Mouse (Mus musculus) kidney, postnatal 0 days (tissue): ENCODE results near the gene Rbm4. TPM values are rescaled to one million over a fixed set of nuclear protein-coding genes. Genes with fewer than 3 reads are reported as not detected.
A peak's percentile ranks its signal among the peaks of the same experiment; 100 is the strongest.
"Not testable (repeated sequence)": the region's sequence is repeated elsewhere in the genome, so short reads cannot be mapped to it uniquely, and the experiment has no call there.

ENCODE experiments used
- ATAC-seq: fragments of 200-750 bp; cut with Nextera tagmentation; replicated peaks from 2 replicates; pipeline ENCODE4 v1.8.0; 2017; ENCODE audit warnings: low read depth, moderate number of reproducible peaks, moderate TSS enrichment, moderate library complexity; ENCODE audit not compliant: low FRiP score
- DNase-seq: peaks from one replicate; pipeline ENCODE4 v3.0.0-alpha.2; 2016; ENCODE audit warnings: low spot score
- H3K27ac ChIP-seq: fragments of 300-500 bp; sonication (generic); 2 replicates; pipeline ENCODE4 v1.5.1; 2014; ENCODE audit warnings: mild to moderate bottlenecking
- H3K27me3 ChIP-seq: fragments of 300-500 bp; sonication (generic); 2 replicates; pipeline ENCODE4 v1.6.1; 2014; ENCODE audit warnings: low read length, mixed read lengths; ENCODE audit not compliant: insufficient read depth
- H3K36me3 ChIP-seq: fragments of 300-500 bp; sonication (generic); 2 replicates; pipeline ENCODE4 v1.6.1; 2014; ENCODE audit warnings: low read length, mixed read lengths; ENCODE audit not compliant: insufficient read depth
- H3K4me1 ChIP-seq: fragments of 300-500 bp; sonication (generic); replicated peaks from 2 replicates; pipeline ENCODE4 v1.6.1; 2014; ENCODE audit warnings: antibody characterized with exemption, low read length, mixed read lengths; ENCODE audit not compliant: insufficient read depth
- H3K4me2 ChIP-seq: fragments of 300-500 bp; sonication (generic); 2 replicates; pipeline ENCODE4 v1.6.1; 2014; ENCODE audit warnings: mild to moderate bottlenecking, low read length, moderate library complexity, mixed read lengths
- H3K4me3 ChIP-seq: fragments of 300-500 bp; sonication (generic); replicated peaks from 2 replicates; pipeline ENCODE4 v1.5.1; 2014; ENCODE audit warnings: low read depth, low read length
- H3K9ac ChIP-seq: fragments of 300-500 bp; sonication (generic); 2 replicates; pipeline ENCODE4 v1.6.1; 2014; ENCODE audit warnings: low read depth, low read length
- H3K9me3 ChIP-seq: fragments of 300-500 bp; sonication (generic); replicated peaks from 2 replicates; pipeline ENCODE4 v1.6.1; 2016; ENCODE audit warnings: low read length, inconsistent platforms, mixed read lengths
- CTCF ChIP-seq: IDR thresholded peaks from 2 replicates; pipeline ENCODE4 v1.5.1; 2016; ENCODE audit warnings: antibody characterized with exemption, low read depth, mild to moderate bottlenecking, moderate library complexity
- WGBS: fragments of 180-500 bp; shearing (Covaris S2); extraction: QIAGEN DNeasy Blood & Tissue Kit; methylation state at CpG from one replicate; pipeline ENCODE4 v1.1.7; 2014; 5-methylcytosine and 5-hydroxymethylcytosine counted together
- polyA plus RNA-seq: library from polyadenylated mRNA; unstranded; fragments of >200 nt; fragmentation: Nextera tagmentation; extraction: Ambion mirVana; gene quantifications from 2 replicates; pipeline ENCODE4 v1.2.1, GENCODE M21; 2015

Gene Rbm4
- polyA plus RNA-seq, 1 experiment from 2014 or later: 40.8 TPM

- no peaks in the 10 kb centered on the region for H3K9me3 ChIP-seq
- WGBS: 86% methylated on average over 2 of the region's 2 CpGs
- no peak overlapping the region for H3K27ac ChIP-seq
- DNase-seq (no peak), ATAC-seq (no peak)
- H3K9ac ChIP-seq: no peak overlapping the region
- H3K4me1 ChIP-seq: 0 out of 2 replicates have a peak, but pooled peaks cover 5% of the 10 kb centered on the region
- no peak overlapping the region for H3K4me2 ChIP-seq
- peaks cover 34% of the 10 kb centered on the region for H3K36me3 ChIP-seq
- no peaks in the 10 kb centered on the region for H3K27me3 ChIP-seq
- no peak overlapping the region for H3K4me3 ChIP-seq
- TF ChIP-seq CTCF: no peak
These were observed 7.4 kb downstream of the Rbm4 start for GRCm38 (mm10) chr19:4786313-4786712.

- no peaks in the 10 kb centered on the region for H3K9me3 ChIP-seq
- H3K27me3 ChIP-seq: no peaks in the 10 kb centered on the region
- H3K27ac ChIP-seq: no peak overlapping the region
- H3K4me2 ChIP-seq: no peak overlapping the region
- ATAC-seq (no peak), DNase-seq (no peak)
- 88% methylated on average over 7 of the region's 7 CpGs for WGBS
- no peak overlapping the region for H3K9ac ChIP-seq
- H3K4me1 ChIP-seq: no peaks in the 10 kb centered on the region
- TF ChIP-seq CTCF: no peak
- H3K36me3 ChIP-seq: peaks cover 36% of the 10 kb centered on the region
- no peak overlapping the region for H3K4me3 ChIP-seq
These were observed 8.5 kb downstream of the Rbm4 start for GRCm38 (mm10) chr19:4785206-4785605.

GRCm38 (mm10) chr19:4782891-4783290 is 10.8 kb downstream of the Rbm4 start:
- H3K4me1 ChIP-seq: no peaks in the 10 kb centered on the region
- ATAC-seq (no peak), DNase-seq (no peak)
- peaks cover 40% of the 10 kb centered on the region for H3K36me3 ChIP-seq
- no peak overlapping the region for H3K9ac ChIP-seq
- H3K9me3 ChIP-seq: no peaks in the 10 kb centered on the region
- 89% methylated on average over 2 of the region's 2 CpGs for WGBS
- H3K4me3 ChIP-seq: no peak overlapping the region
- H3K27me3 ChIP-seq: no peaks in the 10 kb centered on the region
- no peak overlapping the region for H3K4me2 ChIP-seq
- H3K27ac ChIP-seq: no peak overlapping the region
- TF ChIP-seq CTCF: no peak

- Histone ChIP-seq H3K36me3 (peaks cover 29% of the 10 kb centered on the region), H3K4me2 (no peak overlapping the region), H3K27ac (no peak overlapping the region), H3K9me3 (no peaks in the 10 kb centered on the region), H3K4me3 (no peak overlapping the region), H3K4me1 (no peaks in the 10 kb centered on the region), H3K9ac (no peak overlapping the region), H3K27me3 (no peaks in the 10 kb centered on the region)
- TF ChIP-seq CTCF: no peak
- ATAC-seq (no peak), DNase-seq (no peak)
- WGBS: 88% methylated on average over 3 of the region's 3 CpGs
These were observed 20.9 kb downstream of the Rbm4 start for GRCm38 (mm10) chr19:4772785-4773184.

GRCm38 (mm10) chr19:4767507-4768148 is 26.1 kb downstream of the Rbm4 start:
- Histone ChIP-seq H3K27ac (no peak overlapping the region), H3K36me3 (peaks cover 30% of the 10 kb centered on the region), H3K27me3 (no peaks in the 10 kb centered on the region), H3K9ac (no peak overlapping the region), H3K4me1 (no peaks in the 10 kb centered on the region), H3K9me3 (no peaks in the 10 kb centered on the region), H3K4me3 (no peak overlapping the region), H3K4me2 (no peak overlapping the region)
- DNase-seq (no peak), ATAC-seq (no peak)
- WGBS: 83% methylated on average over 12 of the region's 12 CpGs
- no peak for TF ChIP-seq CTCF

- H3K9me3 ChIP-seq: no peaks in the 10 kb centered on the region
- DNase-seq (peak; percentile 21), ATAC-seq (no peak)
- no peak overlapping the region for H3K27ac ChIP-seq
- no peak overlapping the region for H3K9ac ChIP-seq
- no peaks in the 10 kb centered on the region for H3K27me3 ChIP-seq
- TF ChIP-seq CTCF: peak; percentile 58; the same call in 1 of the 2 replicates
- no peak overlapping the region for H3K4me2 ChIP-seq
- 43% methylated on average over 1 of the region's 1 CpGs for WGBS
- H3K4me3 ChIP-seq: no peak overlapping the region
- H3K4me1 ChIP-seq: peaks cover 6% of the 10 kb centered on the region
- peaks cover 26% of the 10 kb centered on the region for H3K36me3 ChIP-seq
These were observed 30.8 kb downstream of the Rbm4 start for GRCm38 (mm10) chr19:4762876-4763275.

GRCm38 (mm10) chr19:4760544-4760943 is 33.2 kb downstream of the Rbm4 start:
- WGBS: 91% methylated on average over 8 of the region's 8 CpGs
- Histone ChIP-seq H3K4me1 (peaks cover 11% of the 10 kb centered on the region), H3K36me3 (peaks cover 18% of the 10 kb centered on the region)
- H3K9ac ChIP-seq, H3K4me2 ChIP-seq, H3K4me3 ChIP-seq, DNase-seq, H3K9me3 ChIP-seq, H3K27me3 ChIP-seq, H3K27ac ChIP-seq, ATAC-seq: not testable (repeated sequence)
